ENCODE assay signal across 7 mouse cellular contexts in genomic region chrX:141236564-141237333, GRCm38 (mm10).
DNase-seq lines count a peak whose midpoint lies in the region.

No protein-coding gene starts in this region.

- DNase-seq in kidney, adult 9 months = peak; percentile 17
- no peak for DNase-seq in kidney, adult 8-10 months
- DNase-seq in A20 (ENCODE audit: low read depth, low spot score) = peak; percentile 5
- DNase-seq in NIH3T3 (ENCODE audit: low read depth) = peak; percentile 71
- DNase-seq in heart, postnatal 4 days = peak; percentile 37
- peak; percentile 17 for DNase-seq in retina, postnatal 7 days (ENCODE audit: low read depth, low spot score)
- DNase-seq in urinary bladder, postnatal 4 days (ENCODE audit: low spot score in 2 of 2) = no peak

Comparison
In these comparisons a context has a peak if more than half of its experiments do, and no peak if none do; other contexts are left out.
1. DNase-seq: peak in kidney, adult 9 months (single experiment), A20 (single experiment), NIH3T3 (single experiment), heart, postnatal 4 days (single experiment) and retina, postnatal 7 days (single experiment); none in kidney, adult 8-10 months (0 of 2) and urinary bladder, postnatal 4 days (0 of 2).